Mouse (Mus musculus): ENCODE data around the gene Gm3642.
"Not testable (repeated sequence)": the region's sequence is repeated elsewhere in the genome, so short reads cannot be mapped to it uniquely, and the experiment has no call there.

Gene Gm3642

GRCm38 (mm10) chr14:6840211-6840610, at the start of gene Gm3642:
Gm3642 (minus strand) TSS chr14:6840311.
- DNase-seq (ENCODE audit: low spot score): not testable (repeated sequence)

DNA sequence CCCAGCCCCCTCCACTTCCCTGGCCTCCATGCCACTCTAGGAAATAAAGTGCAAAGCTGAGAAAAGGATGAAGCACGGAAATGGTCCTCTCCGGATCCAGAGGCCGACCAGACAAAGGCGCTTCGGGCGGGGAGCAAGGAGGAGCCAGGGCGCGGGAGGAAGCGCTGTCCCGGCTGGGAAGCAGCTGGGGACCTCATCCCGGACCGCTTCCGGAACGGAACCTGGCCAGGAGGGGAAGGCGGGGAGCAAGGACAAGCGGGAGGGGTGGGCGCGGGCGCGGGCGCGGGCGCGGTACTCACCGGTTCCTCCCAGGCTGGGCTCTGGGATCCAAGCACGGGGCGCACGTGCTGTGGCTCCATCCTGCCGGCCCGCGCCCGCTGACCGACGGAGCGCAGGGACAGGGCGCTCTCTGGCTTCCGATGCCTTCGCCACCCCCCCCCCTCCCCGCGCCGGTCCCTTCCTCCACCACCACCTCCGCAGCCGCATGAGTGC, 49.5 kb upstream of the Gm3642 start, which contains the start of gene Gm3667:
Gene Gm3667, minus strand, starts transcription at position 442 of the 492 bp plus-strand sequence.
- not testable (repeated sequence) for DNase-seq (ENCODE audit: low spot score)

- peak; percentile 3 for DNase-seq (ENCODE audit: low spot score)
These were observed 48.7 kb upstream of the Gm3642 start for GRCm38 (mm10) chr14:6888811-6889210.

DNA sequence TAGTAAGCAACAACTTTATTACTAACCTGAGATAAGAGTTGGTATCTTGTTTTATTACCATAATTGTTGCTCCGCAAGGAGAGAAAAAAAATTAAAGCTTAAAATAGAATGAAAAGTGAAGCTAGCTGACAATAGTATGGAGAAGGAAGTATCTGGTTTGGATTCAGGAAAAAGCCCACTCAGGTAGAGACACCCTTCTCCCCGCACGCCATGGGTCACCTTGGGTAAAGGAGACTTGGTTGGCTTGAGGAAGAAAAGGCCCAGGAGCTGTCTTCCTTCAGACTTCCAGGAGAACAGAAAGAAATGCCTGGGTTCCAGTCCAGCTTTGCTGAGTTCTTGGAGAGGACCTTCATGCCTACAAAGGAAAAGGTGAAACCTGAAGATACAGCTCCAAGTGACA, 16.8 kb downstream of the Gm3642 start:
- not testable (repeated sequence) for DNase-seq (ENCODE audit: low spot score)
